Comparison of ENCODE assay signal across 14 mouse cellular contexts in the genomic region with DNA sequence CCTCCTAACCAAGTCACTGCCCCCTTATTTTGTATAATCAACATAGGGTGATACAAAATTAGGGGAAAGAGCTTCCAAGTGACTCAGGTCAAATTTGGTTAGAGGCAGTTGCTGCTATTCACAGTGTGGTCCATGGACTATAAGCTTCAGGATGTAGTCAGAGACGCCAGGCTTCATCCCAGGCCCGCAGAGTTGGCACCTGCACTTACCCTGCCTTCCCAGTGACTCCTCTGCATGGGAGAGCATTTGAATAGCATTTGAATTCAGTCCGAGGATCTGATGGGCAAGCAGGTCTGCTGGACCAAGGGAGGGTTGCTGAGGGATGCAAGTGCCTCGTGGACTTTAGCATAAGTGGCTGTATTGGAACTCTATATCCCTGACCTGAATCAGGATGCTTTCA.
A peak's percentile ranks its signal among the peaks of the same experiment; 100 is the strongest.
DNase-seq lines count a peak whose midpoint lies in the region.
"Had no signal": no experiment of that assay in that cellular context is flagged by ENCODE, and none has a peak within 500 bp of the region (broad histone marks: within the 10 kb centered on the region; RNA-seq: fewer than 3 reads in every experiment).

No protein-coding gene starts in this region.

- peak; percentile 47 to 63 for DNase-seq in cerebellum, postnatal 10 days
- DNase-seq in cerebellum, adult 9-10 months: no peak
- peak; percentile 55 to 59 for DNase-seq in cerebellum, postnatal 14 days
- DNase-seq in cerebellum, adult 8-10 months: no peak
- DNase-seq: adrenal gland, adult 2 months; adrenal gland, adult 8-10 months; adrenal gland, postnatal 10 days; adrenal gland, postnatal 14 days; adrenal gland, postnatal 25 days; adrenal gland, postnatal 36 days; B cell, adult 2 months; cerebellum, adult 11 months; cerebellum, adult 11-12 months; cerebellum, adult 18-20 months had no signal

Comparison
In these comparisons a context has a peak if more than half of its experiments do, and no peak if none do; other contexts are left out.
1. DNase-seq: peak in cerebellum, postnatal 10 days (2 of 2) and cerebellum, postnatal 14 days (2 of 2); none in cerebellum, adult 9-10 months (single experiment) and cerebellum, adult 8-10 months (single experiment).